Mouse (Mus musculus): ENCODE measurements around the gene Stau1. TPM values are rescaled to one million over a fixed set of nuclear protein-coding genes. Genes with fewer than 3 reads are reported as not detected.

Stau1 gene
- polyA plus RNA-seq, 1 experiment from 2014 or later = 122 TPM

- ATAC-seq (replicated peaks) = no peak
- Histone ChIP-seq H3K36me3 (replicated peaks) (peaks cover 70% of the 10 kb centered on the region), H3K4me3 (no peak overlapping the region), H3K9ac (no peak overlapping the region), H3K27me3 (replicated peaks) (no peaks in the 10 kb centered on the region), H3K27ac (no peak overlapping the region), H3K4me1 (no peaks in the 10 kb centered on the region), H3K4me2 (no peak overlapping the region), H3K9me3 (no peaks in the 10 kb centered on the region)
- 71% methylated on average over 4 of the region's 4 CpGs for WGBS
Observed at GRCm38 (mm10) chr2:166945456-166945855, 50.6 kb downstream of the Stau1 start.

- peaks cover 63% of the 10 kb centered on the region for H3K36me3 ChIP-seq (replicated peaks)
- no peak overlapping the region for H3K9ac ChIP-seq
Observed at GRCm38 (mm10) chr2:166944346-166944745, 51.8 kb downstream of the Stau1 start.

GRCm38 (mm10) chr2:166943146-166943545, 53.0 kb downstream of the Stau1 start:
- WGBS = 84% methylated on average over 2 of the region's 2 CpGs
- no peak for ATAC-seq (replicated peaks)

More at GRCm38 (mm10) chr2:166944346-166944745, 51.8 kb downstream of the Stau1 start:
- no peak for ATAC-seq (replicated peaks)
- Histone ChIP-seq H3K4me2 (no peak overlapping the region), H3K4me1 (no peaks in the 10 kb centered on the region), H3K9me3 (no peaks in the 10 kb centered on the region), H3K27ac (no peak overlapping the region), H3K4me3 (no peak overlapping the region), H3K27me3 (replicated peaks) (no peaks in the 10 kb centered on the region)
- 86% methylated on average over 1 of the region's 1 CpGs for WGBS

GRCm38 (mm10) chr2:166936166-166936565, 59.9 kb downstream of the Stau1 start:
- no peak for ATAC-seq (replicated peaks)
- Histone ChIP-seq H3K9me3 (no peaks in the 10 kb centered on the region), H3K4me2 (no peak overlapping the region), H3K27ac (no peak overlapping the region), H3K27me3 (replicated peaks) (no peaks in the 10 kb centered on the region), H3K4me1 (no peaks in the 10 kb centered on the region), H3K4me3 (no peak overlapping the region), H3K9ac (no peak overlapping the region), H3K36me3 (replicated peaks) (peaks cover 44% of the 10 kb centered on the region)
- WGBS = 88% methylated on average over 2 of the region's 2 CpGs

More at GRCm38 (mm10) chr2:166943146-166943545, 53.0 kb downstream of the Stau1 start:
- no peaks in the 10 kb centered on the region for H3K9me3 ChIP-seq
- no peak overlapping the region for H3K4me2 ChIP-seq
- no peaks in the 10 kb centered on the region for H3K4me1 ChIP-seq
- peaks cover 55% of the 10 kb centered on the region for H3K36me3 ChIP-seq (replicated peaks)
- H3K9ac ChIP-seq = no peak overlapping the region
- H3K27me3 ChIP-seq (replicated peaks) = no peaks in the 10 kb centered on the region
- H3K27ac ChIP-seq = no peak overlapping the region
- no peak overlapping the region for H3K4me3 ChIP-seq

GRCm38 (mm10) chr2:166935582-166935981, 60.5 kb downstream of the Stau1 start:
- H3K9me3 ChIP-seq = no peaks in the 10 kb centered on the region
- no peaks in the 10 kb centered on the region for H3K27me3 ChIP-seq (replicated peaks)
- no peak overlapping the region for H3K4me3 ChIP-seq
- no peak for ATAC-seq (replicated peaks)
- whole genome bisulfite sequencing = 95% methylated on average over 7 of the region's 7 CpGs
- H3K27ac ChIP-seq = no peak overlapping the region
- H3K36me3 ChIP-seq (replicated peaks) = peaks cover 38% of the 10 kb centered on the region
- H3K4me1 ChIP-seq = no peaks in the 10 kb centered on the region
- no peak overlapping the region for H3K4me2 ChIP-seq
- no peak overlapping the region for H3K9ac ChIP-seq

GRCm38 (mm10) chr2:166934416-166934815, 61.7 kb downstream of the Stau1 start:
- peaks cover 41% of the 10 kb centered on the region for H3K36me3 ChIP-seq (replicated peaks)
- no peak for ATAC-seq (replicated peaks)
- no peaks in the 10 kb centered on the region for H3K27me3 ChIP-seq (replicated peaks)
- no peak overlapping the region for H3K9ac ChIP-seq
- H3K9me3 ChIP-seq = no peaks in the 10 kb centered on the region
- H3K4me1 ChIP-seq = no peaks in the 10 kb centered on the region
- H3K4me2 ChIP-seq = no peak overlapping the region
- no peak overlapping the region for H3K27ac ChIP-seq
- 65% methylated on average over 5 of the region's 5 CpGs for WGBS
- H3K4me3 ChIP-seq = no peak overlapping the region

- no peak overlapping the region for H3K27ac ChIP-seq
- no peak overlapping the region for H3K4me2 ChIP-seq
- no peak for ATAC-seq (replicated peaks)
- no peaks in the 10 kb centered on the region for H3K4me1 ChIP-seq
- H3K27me3 ChIP-seq (replicated peaks) = no peaks in the 10 kb centered on the region
- H3K4me3 ChIP-seq = no peak overlapping the region
- no peaks in the 10 kb centered on the region for H3K9me3 ChIP-seq
- 95% methylated on average over 6 of the region's 6 CpGs for WGBS
- H3K9ac ChIP-seq = no peak overlapping the region
- peaks cover 42% of the 10 kb centered on the region for H3K36me3 ChIP-seq (replicated peaks)
Observed at GRCm38 (mm10) chr2:166933943-166934342, 62.2 kb downstream of the Stau1 start.

GRCm38 (mm10) chr2:166923971-166924370, 72.1 kb downstream of the Stau1 start:
- H3K36me3 ChIP-seq (replicated peaks) = peaks cover 29% of the 10 kb centered on the region
- H3K4me1 ChIP-seq = no peaks in the 10 kb centered on the region
- H3K9ac ChIP-seq = no peak overlapping the region
- H3K27me3 ChIP-seq (replicated peaks) = no peaks in the 10 kb centered on the region
- 89% methylated on average over 2 of the region's 2 CpGs for WGBS
- no peak overlapping the region for H3K4me2 ChIP-seq
- H3K9me3 ChIP-seq = no peaks in the 10 kb centered on the region
- no peak overlapping the region for H3K27ac ChIP-seq
- no peak for ATAC-seq (replicated peaks)
- no peak overlapping the region for H3K4me3 ChIP-seq

- H3K4me1 ChIP-seq = peaks cover 11% of the 10 kb centered on the region
- H3K27me3 ChIP-seq (replicated peaks) = no peaks in the 10 kb centered on the region
- 95% methylated on average over 8 of the region's 8 CpGs for WGBS
- H3K27ac ChIP-seq = no peak overlapping the region
- no peak overlapping the region for H3K4me2 ChIP-seq
- no peaks in the 10 kb centered on the region for H3K9me3 ChIP-seq
- no peak overlapping the region for H3K4me3 ChIP-seq
- H3K36me3 ChIP-seq (replicated peaks) = no peaks in the 10 kb centered on the region
- no peak overlapping the region for H3K9ac ChIP-seq
- no peak for ATAC-seq (replicated peaks)
Observed at GRCm38 (mm10) chr2:166910536-166910935, 85.6 kb downstream of the Stau1 start.

- no peak overlapping the region for H3K4me3 ChIP-seq
- WGBS = 96% methylated on average over 3 of the region's 3 CpGs
- no peaks in the 10 kb centered on the region for H3K9me3 ChIP-seq
Observed at GRCm38 (mm10) chr2:166909729-166910128, 86.4 kb downstream of the Stau1 start.

GRCm38 (mm10) chr2:166906523-166907182, 89.4 kb downstream of the Stau1 start:
- no peak; the same call in 1 of the 2 replicates for ATAC-seq (replicated peaks)
- Histone ChIP-seq H3K4me3 (peak overlapping the region; percentile 92), H3K9ac (peak overlapping the region; percentile 87), H3K36me3 (replicated peaks) (no peaks in the 10 kb centered on the region), H3K4me2 (peak overlapping the region; percentile 86), H3K4me1 (peaks cover 11% of the 10 kb centered on the region), H3K27ac (peak overlapping the region; percentile 97), H3K27me3 (replicated peaks) (no peaks in the 10 kb centered on the region), H3K9me3 (no peaks in the 10 kb centered on the region)
- WGBS = under 1% methylated on average over 28 of the region's 28 CpGs

More at GRCm38 (mm10) chr2:166909729-166910128, 86.4 kb downstream of the Stau1 start:
- H3K36me3 ChIP-seq (replicated peaks) = no peaks in the 10 kb centered on the region
- H3K27me3 ChIP-seq (replicated peaks) = no peaks in the 10 kb centered on the region
- H3K4me1 ChIP-seq = peaks cover 11% of the 10 kb centered on the region
- H3K9ac ChIP-seq = no peak overlapping the region
- ATAC-seq (replicated peaks) = no peak
- no peak overlapping the region for H3K4me2 ChIP-seq
- no peak overlapping the region for H3K27ac ChIP-seq

GRCm38 (mm10) chr2:166905711-166906522, 90.2 kb downstream of the Stau1 start, which contains the start of gene Cse1l:
TSS of gene Cse1l (plus strand) at chr2:166906040.
- H3K36me3 ChIP-seq (replicated peaks) = no peaks in the 10 kb centered on the region
- no peaks in the 10 kb centered on the region for H3K9me3 ChIP-seq
- no peaks in the 10 kb centered on the region for H3K27me3 ChIP-seq (replicated peaks)
- peaks cover 11% of the 10 kb centered on the region for H3K4me1 ChIP-seq
- ATAC-seq (replicated peaks) = peak; percentile 97
- WGBS = under 1% methylated on average over 80 of the region's 80 CpGs
- peak within 1 kb of the TSS; percentile 92 for H3K4me3 ChIP-seq
- H3K27ac ChIP-seq = peak within 1 kb of the TSS; percentile 97
- H3K4me2 ChIP-seq = peak within 1 kb of the TSS; percentile 86
- peak within 1 kb of the TSS; percentile 87 for H3K9ac ChIP-seq
